Mouse (Mus musculus) embryonic fibroblast, embryonic 13.5 days (primary cell): ENCODE data around the gene Lpar3. TPM values are rescaled to one million over a fixed set of nuclear protein-coding genes. Genes with fewer than 3 reads are reported as not detected.
"Not testable (repeated sequence)": the region's sequence is repeated elsewhere in the genome, so short reads cannot be mapped to it uniquely, and the experiment has no call there.

Source experiments
- H3K27ac ChIP-seq: 2 replicates; pipeline ENCODE4 v1.5.1; 2012; ENCODE audit warnings: low read length, control low read depth, inconsistent platforms; ENCODE audit not compliant: insufficient read depth
- H3K4me1 ChIP-seq: 2 replicates; pipeline ENCODE4 v1.6.1; 2011; ENCODE audit warnings: low read length; ENCODE audit not compliant: control insufficient read depth, insufficient read depth
- H3K4me3 ChIP-seq: 2 replicates; pipeline ENCODE4 v1.5.1; 2011; ENCODE audit warnings: mild to moderate bottlenecking, control low read depth, low read length; ENCODE audit not compliant: insufficient read depth
- CTCF ChIP-seq: IDR thresholded peaks from 2 replicates; pipeline ENCODE4 v1.5.1; 2011; ENCODE audit warnings: mild to moderate bottlenecking, control low read depth, low read length, moderate library complexity, borderline replicate concordance; ENCODE audit not compliant: insufficient read depth
- POLR2A ChIP-seq: IDR thresholded peaks from 2 replicates; pipeline ENCODE4 v1.6.1; 2011; ENCODE audit warnings: low read depth, mild to moderate bottlenecking, control low read depth, low read length, moderate library complexity
- polyA plus RNA-seq: library from polyadenylated mRNA; stranded (reverse); fragments of >200 nt; gene quantifications from 2 replicates; pipeline ENCODE4 v1.2.4, GENCODE M21; 2011; ENCODE audit warnings: low read depth; ENCODE audit not compliant: missing spikeins, insufficient read length

Gene Lpar3
- polyA plus RNA-seq, 1 experiment = not detected

GRCm38 (mm10) chr3:146205305-146205704 lies 15.5 kb upstream of the Lpar3 start:
- TF ChIP-seq POLR2A (no peak), CTCF (no peak)
- H3K4me1 ChIP-seq = no peaks in the 10 kb centered on the region; the same call in 1 of the 2 replicates
- H3K4me3 ChIP-seq = no peak overlapping the region
- no peak overlapping the region for H3K27ac ChIP-seq

GRCm38 (mm10) chr3:146206635-146207034 lies 14.1 kb upstream of the Lpar3 start:
- Histone ChIP-seq H3K4me1 (no peaks in the 10 kb centered on the region; the same call in 1 of the 2 replicates), H3K27ac (no peak overlapping the region), H3K4me3 (no peak overlapping the region)
- no peak for TF ChIP-seq POLR2A
- TF ChIP-seq CTCF = no peak

GRCm38 (mm10) chr3:146207440-146207839 lies 13.3 kb upstream of the Lpar3 start:
- TF ChIP-seq CTCF = no peak
- no peak for TF ChIP-seq POLR2A
- Histone ChIP-seq H3K4me1 (no peaks in the 10 kb centered on the region; the same call in 1 of the 2 replicates), H3K27ac (no peak overlapping the region), H3K4me3 (no peak overlapping the region)

- not testable (repeated sequence) for H3K4me3 ChIP-seq
These were observed 11.0 kb upstream of the Lpar3 start for GRCm38 (mm10) chr3:146209759-146210158.

GRCm38 (mm10) chr3:146211141-146211747 lies 9.5 kb upstream of the Lpar3 start:
- H3K4me1 ChIP-seq = no peaks in the 10 kb centered on the region; the same call in 1 of the 2 replicates
- no peak for TF ChIP-seq POLR2A
- H3K27ac ChIP-seq = no peak overlapping the region
- no peak overlapping the region for H3K4me3 ChIP-seq

More at GRCm38 (mm10) chr3:146209759-146210158, 11.0 kb upstream of the Lpar3 start:
- not testable (repeated sequence) for H3K4me1 ChIP-seq, H3K27ac ChIP-seq

- Histone ChIP-seq H3K27ac (no peak overlapping the region), H3K4me1 (no peaks in the 10 kb centered on the region; the same call in 1 of the 2 replicates), H3K4me3 (no peak overlapping the region)
- TF ChIP-seq POLR2A = no peak
- TF ChIP-seq CTCF = no peak
These were observed 8.8 kb upstream of the Lpar3 start for GRCm38 (mm10) chr3:146211964-146212363.

GRCm38 (mm10) chr3:146213336-146213735 lies 7.4 kb upstream of the Lpar3 start:
- TF ChIP-seq CTCF (no peak), POLR2A (no peak)
- Histone ChIP-seq H3K4me3 (no peak overlapping the region), H3K4me1 (no peaks in the 10 kb centered on the region), H3K27ac (no peak overlapping the region)

GRCm38 (mm10) chr3:146216561-146216960 lies 4.2 kb upstream of the Lpar3 start:
- Histone ChIP-seq H3K27ac (no peak overlapping the region), H3K4me1 (no peaks in the 10 kb centered on the region), H3K4me3 (no peak overlapping the region)
- TF ChIP-seq CTCF (no peak), POLR2A (no peak)

GRCm38 (mm10) chr3:146224271-146224670 lies 3.5 kb downstream of the Lpar3 start:
- H3K4me3 ChIP-seq = no peak overlapping the region
- no peaks in the 10 kb centered on the region for H3K4me1 ChIP-seq
- H3K27ac ChIP-seq = no peak overlapping the region
- TF ChIP-seq CTCF (no peak), POLR2A (no peak)

GRCm38 (mm10) chr3:146225061-146225761 lies 4.4 kb downstream of the Lpar3 start:
- TF ChIP-seq POLR2A = no peak
- no peak for TF ChIP-seq CTCF
- Histone ChIP-seq H3K4me3 (no peak overlapping the region), H3K4me1 (no peaks in the 10 kb centered on the region), H3K27ac (no peak overlapping the region)

GRCm38 (mm10) chr3:146227427-146227826 lies 6.7 kb downstream of the Lpar3 start:
- Histone ChIP-seq H3K4me1 (no peaks in the 10 kb centered on the region), H3K4me3 (no peak overlapping the region), H3K27ac (no peak overlapping the region)
- TF ChIP-seq POLR2A (no peak), CTCF (no peak)
